Mouse (Mus musculus) T-helper 2 cell (primary cell): ENCODE measurements around the gene Tdrd3.

Source experiments
- in situ Hi-C: fragments of 300-600 bp; cut with MboI, MseI; formaldehyde crosslinking; loops from one replicate; pipeline ENCODE4 v1.15.1; 2025; ENCODE audit warnings: high pct_unique_total_duplicates

Tdrd3 gene

GRCm38 (mm10) chr14:87563841-87564240 is 147.4 kb downstream of the Tdrd3 start:
- in situ Hi-C loops = no loop called here

- in situ Hi-C loops = no loop called here
These were observed 149.8 kb downstream of the Tdrd3 start for GRCm38 (mm10) chr14:87566211-87566610.

- in situ Hi-C loops = no loop called here
These were observed 150.6 kb downstream of the Tdrd3 start for GRCm38 (mm10) chr14:87567034-87567461.

- in situ Hi-C loops = no loop called here
These were observed 151.4 kb downstream of the Tdrd3 start for GRCm38 (mm10) chr14:87567626-87568446.

DNA sequence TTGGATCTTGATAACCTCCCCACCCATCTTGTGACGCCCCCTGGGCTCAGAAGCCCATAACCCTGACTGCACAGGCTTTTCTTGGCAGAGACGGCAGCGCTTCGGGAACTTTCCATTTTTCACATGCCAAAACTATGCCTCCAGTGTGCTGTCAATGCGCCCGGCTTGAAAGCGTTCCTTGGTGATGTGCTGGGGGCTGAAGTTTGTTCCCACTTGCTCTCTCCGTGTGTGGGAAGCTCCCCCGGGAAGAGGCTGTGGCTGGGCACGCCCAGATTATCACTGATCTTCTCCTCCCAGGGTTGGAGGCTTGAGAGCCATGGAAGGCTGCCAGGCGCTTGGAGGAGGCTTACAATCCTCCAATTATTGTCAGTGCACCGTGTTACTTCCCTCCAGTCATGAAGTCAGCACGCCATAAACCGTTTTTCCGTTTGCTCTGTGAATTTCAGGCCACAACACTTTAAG is 152.0 kb downstream of the Tdrd3 start:
- in situ Hi-C loops = no loop called here

DNA sequence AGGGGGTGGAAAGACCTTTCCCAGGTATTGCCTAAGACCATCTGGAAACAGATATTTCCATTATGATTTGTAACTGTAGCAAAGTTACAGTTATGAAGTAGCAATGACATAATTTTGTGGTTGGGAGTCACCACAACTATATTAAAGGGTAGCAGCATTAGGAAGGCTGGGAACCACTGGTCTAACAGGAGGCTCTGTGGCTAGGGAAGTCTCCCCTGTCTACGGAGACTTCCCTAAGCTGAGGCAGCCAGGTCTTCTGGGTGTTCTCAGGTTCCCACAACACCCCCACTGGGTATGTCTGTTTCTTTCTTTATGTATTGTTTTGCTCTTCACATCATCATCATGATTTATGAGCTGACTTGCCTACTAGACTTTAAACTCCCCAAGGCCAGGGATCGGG is 153.0 kb downstream of the Tdrd3 start:
- in situ Hi-C loops = no loop called here

DNA sequence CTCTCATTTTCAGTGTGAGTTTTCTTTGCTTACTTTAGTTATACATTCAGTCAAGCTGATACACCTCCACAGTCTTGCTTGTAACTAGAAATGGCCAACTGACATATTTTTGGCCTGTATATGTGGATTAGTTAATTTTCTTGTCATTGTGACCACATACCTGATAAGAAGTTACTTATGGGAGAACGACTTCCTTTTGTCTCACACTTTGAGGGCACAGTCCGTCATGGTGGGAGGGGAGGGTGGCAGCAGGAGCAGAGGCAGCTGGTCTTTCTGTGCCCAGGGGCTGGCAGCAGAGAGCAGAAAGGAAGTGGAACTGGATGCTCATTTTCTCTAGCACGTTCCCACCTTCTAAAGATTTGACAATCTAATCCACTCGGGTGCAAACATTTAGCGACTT is 156.0 kb downstream of the Tdrd3 start:
- in situ Hi-C loops = no loop called here

DNA sequence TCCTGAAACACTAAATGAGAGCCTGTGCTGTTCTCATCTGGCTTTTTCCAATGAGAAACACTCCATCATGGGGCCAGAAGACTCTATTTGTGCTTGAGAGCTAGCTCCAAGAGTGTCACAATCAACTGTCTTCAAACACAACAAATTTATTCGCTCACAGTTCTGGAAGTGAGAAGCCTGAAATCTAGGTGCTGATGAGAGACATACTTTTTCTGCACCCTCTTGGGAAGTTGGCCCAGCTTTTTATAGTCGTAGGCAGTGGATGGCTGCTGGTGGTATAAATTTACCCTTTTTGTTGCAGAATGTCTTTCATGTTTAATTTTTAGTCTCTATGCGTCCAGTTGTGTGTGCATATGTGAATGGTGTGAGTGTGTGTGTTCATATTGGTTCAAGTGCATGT is 166.2 kb downstream of the Tdrd3 start:
- in situ Hi-C loops = no loop called here
